Mouse (Mus musculus): ENCODE data around the gene Trak1. TPM values are rescaled to one million over a fixed set of nuclear protein-coding genes. Genes with fewer than 3 reads are reported as not detected.
A peak's percentile ranks its signal among the peaks of the same experiment; 100 is the strongest.

Gene Trak1
- total RNA-seq, 1 experiment = 18.9 TPM

DNA sequence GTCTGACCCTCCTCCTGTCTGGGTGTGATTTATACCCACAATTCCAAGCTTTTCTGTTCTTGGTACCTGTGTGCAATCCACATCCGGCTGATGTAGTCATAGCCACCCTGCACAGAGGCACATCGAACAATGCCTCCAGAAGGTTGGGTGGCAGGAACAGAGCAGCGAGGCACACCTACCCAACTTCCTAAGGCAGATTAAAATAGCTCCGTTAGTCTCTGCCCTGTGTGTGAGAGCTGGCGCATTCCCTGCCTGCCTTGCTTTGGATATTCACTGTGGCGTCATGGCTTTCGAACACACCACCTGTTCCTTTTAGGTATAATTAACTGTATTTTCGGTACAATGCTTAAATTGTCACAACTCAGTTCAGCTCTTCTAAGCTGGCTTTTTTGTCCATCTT lies 103.3 kb downstream of the Trak1 start:
- TF ChIP-seq ZC3H11A (IDR thresholded peaks at IDR 0.05; ENCODE audit: borderline replicate concordance, low read depth, low read length) (no peak), HCFC1 (IDR thresholded peaks at IDR 0.05; ENCODE audit: borderline replicate concordance, insufficient read depth, low read length) (no peak)
- no peak for DNase-seq (ENCODE audit: low read depth, low spot score)
- no peak overlapping the region for H3K4me3 ChIP-seq (ENCODE audit: insufficient read depth in 1 of 2, low read depth in 1 of 2, low read length in 2 of 2, poor library complexity in 1 of 2, severe bottlenecking in 1 of 2)
- H3K9ac ChIP-seq (ENCODE audit: insufficient read depth, low read depth, low read length, poor library complexity, severe bottlenecking) = no peak overlapping the region
- H3K27ac ChIP-seq (ENCODE audit: insufficient read depth, low read depth, low read length, poor library complexity, severe bottlenecking) = no peak overlapping the region
- peaks cover 7% of the 10 kb centered on the region; the same call in 1 of the 2 replicates for H3K36me3 ChIP-seq (ENCODE audit: control insufficient read depth, insufficient read depth, low read length, poor library complexity, severe bottlenecking)
- H3K9me3 ChIP-seq (ENCODE audit: control insufficient read depth, insufficient read depth, low read depth, low read length) = no peaks in the 10 kb centered on the region
- peaks cover 0 to 5% of the 10 kb centered on the region in 2 experiments; a peak in 1 of 4 replicates for H3K4me1 ChIP-seq (ENCODE audit: control insufficient read depth in 2 of 2, insufficient read depth in 2 of 2, low read length in 2 of 2, poor library complexity in 1 of 2)
- in situ Hi-C loops (cut with MboI; ENCODE audit: low sequenced_read_pairs in 2 of 2, unreplicated experiment in 2 of 2) = no loop called here

DNA sequence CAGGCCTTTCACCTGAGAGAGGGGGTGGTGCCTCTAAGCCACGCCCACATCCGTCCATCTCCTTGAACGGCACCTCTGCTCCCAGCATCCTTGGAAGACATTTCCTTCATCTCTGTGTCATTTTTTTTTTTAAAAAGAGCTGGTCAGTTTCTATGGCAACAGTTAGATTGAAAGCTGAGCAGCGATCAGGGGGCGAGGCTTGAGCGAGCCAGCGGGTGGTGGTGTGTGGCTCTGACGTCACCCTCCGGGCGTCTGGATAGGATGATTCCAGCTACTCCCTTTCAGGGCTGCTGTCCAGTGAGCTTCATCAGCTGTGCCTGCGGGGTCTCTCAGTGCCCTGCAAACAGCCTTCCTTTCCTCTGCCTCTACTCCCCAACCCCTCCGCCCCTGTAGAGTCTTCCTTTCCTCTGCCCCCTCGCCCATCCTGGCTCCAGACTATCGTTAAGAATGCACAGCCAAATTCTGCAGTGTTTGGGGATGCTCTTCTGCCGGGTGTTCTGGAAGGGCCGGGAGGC lies 105.9 kb downstream of the Trak1 start:
- Histone ChIP-seq H3K27ac (ENCODE audit: insufficient read depth, low read depth, low read length, poor library complexity, severe bottlenecking) (no peak overlapping the region), H3K4me3 (ENCODE audit: insufficient read depth in 1 of 2, low read depth in 1 of 2, low read length in 2 of 2, poor library complexity in 1 of 2, severe bottlenecking in 1 of 2) (no peak overlapping the region)
- in situ Hi-C loops (cut with MboI; ENCODE audit: low sequenced_read_pairs in 2 of 2, unreplicated experiment in 2 of 2) = no loop called here

DNA sequence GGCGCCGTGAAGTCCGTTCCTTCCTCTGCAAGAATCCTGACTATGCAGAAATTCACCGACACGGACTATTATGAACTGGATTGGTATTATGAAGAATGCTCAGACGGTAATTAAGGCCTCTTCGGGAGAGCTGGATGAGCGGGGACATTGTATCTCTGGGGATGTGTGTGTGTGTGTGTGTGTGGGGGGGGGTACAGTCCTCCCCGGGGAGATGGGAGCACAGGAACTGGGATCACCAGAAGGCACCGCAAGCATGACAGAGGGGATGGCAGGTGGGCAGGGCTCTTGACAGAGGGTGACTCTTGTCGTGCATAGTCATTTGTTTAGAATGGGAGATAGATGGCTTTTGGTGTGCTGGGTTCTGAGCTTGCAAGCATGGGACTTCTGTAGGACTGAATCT lies 106.4 kb downstream of the Trak1 start:
- no peak for DNase-seq (ENCODE audit: low read depth, low spot score)
- Histone ChIP-seq H3K36me3 (ENCODE audit: control insufficient read depth, insufficient read depth, low read length, poor library complexity, severe bottlenecking) (peaks cover 2% of the 10 kb centered on the region; the same call in 1 of the 2 replicates), H3K4me3 (ENCODE audit: insufficient read depth in 1 of 2, low read depth in 1 of 2, low read length in 2 of 2, poor library complexity in 1 of 2, severe bottlenecking in 1 of 2) (no peak overlapping the region), H3K9ac (ENCODE audit: insufficient read depth, low read depth, low read length, poor library complexity, severe bottlenecking) (no peak overlapping the region), H3K27ac (ENCODE audit: insufficient read depth, low read depth, low read length, poor library complexity, severe bottlenecking) (no peak overlapping the region), H3K4me1 (ENCODE audit: control insufficient read depth in 2 of 2, insufficient read depth in 2 of 2, low read length in 2 of 2, poor library complexity in 1 of 2) (no peaks in the 10 kb centered on the region), H3K9me3 (ENCODE audit: control insufficient read depth, insufficient read depth, low read depth, low read length) (no peaks in the 10 kb centered on the region)
- TF ChIP-seq ZC3H11A (IDR thresholded peaks at IDR 0.05; ENCODE audit: borderline replicate concordance, low read depth, low read length) (no peak), MAFK (IDR thresholded peaks at IDR 0.05; ENCODE audit: insufficient read depth, low read depth, low read length) (no peak), CHD2 (IDR thresholded peaks at IDR 0.05; ENCODE audit: low read depth, low read length) (no peak)
- in situ Hi-C loops (cut with MboI; ENCODE audit: low sequenced_read_pairs in 2 of 2, unreplicated experiment in 2 of 2) = no loop called here

More for the DNA sequence above, 105.9 kb downstream of the Trak1 start:
- TF ChIP-seq MAFK (IDR thresholded peaks at IDR 0.05; ENCODE audit: insufficient read depth, low read depth, low read length) (no peak), ZNF384 (IDR thresholded peaks at IDR 0.05; ENCODE audit: low read depth, low read length) (peak; percentile 82)
- no peak for DNase-seq (ENCODE audit: low read depth, low spot score)
- peaks cover 2% of the 10 kb centered on the region; the same call in 1 of the 2 replicates for H3K36me3 ChIP-seq (ENCODE audit: control insufficient read depth, insufficient read depth, low read length, poor library complexity, severe bottlenecking)
- H3K9ac ChIP-seq (ENCODE audit: insufficient read depth, low read depth, low read length, poor library complexity, severe bottlenecking) = no peak overlapping the region
- 0 out of 4 replicates have a peak, but pooled peaks cover 0 to under 1% of the 10 kb centered on the region in 2 experiments for H3K4me1 ChIP-seq (ENCODE audit: control insufficient read depth in 2 of 2, insufficient read depth in 2 of 2, low read length in 2 of 2, poor library complexity in 1 of 2)
- H3K9me3 ChIP-seq (ENCODE audit: control insufficient read depth, insufficient read depth, low read depth, low read length) = no peaks in the 10 kb centered on the region

DNA sequence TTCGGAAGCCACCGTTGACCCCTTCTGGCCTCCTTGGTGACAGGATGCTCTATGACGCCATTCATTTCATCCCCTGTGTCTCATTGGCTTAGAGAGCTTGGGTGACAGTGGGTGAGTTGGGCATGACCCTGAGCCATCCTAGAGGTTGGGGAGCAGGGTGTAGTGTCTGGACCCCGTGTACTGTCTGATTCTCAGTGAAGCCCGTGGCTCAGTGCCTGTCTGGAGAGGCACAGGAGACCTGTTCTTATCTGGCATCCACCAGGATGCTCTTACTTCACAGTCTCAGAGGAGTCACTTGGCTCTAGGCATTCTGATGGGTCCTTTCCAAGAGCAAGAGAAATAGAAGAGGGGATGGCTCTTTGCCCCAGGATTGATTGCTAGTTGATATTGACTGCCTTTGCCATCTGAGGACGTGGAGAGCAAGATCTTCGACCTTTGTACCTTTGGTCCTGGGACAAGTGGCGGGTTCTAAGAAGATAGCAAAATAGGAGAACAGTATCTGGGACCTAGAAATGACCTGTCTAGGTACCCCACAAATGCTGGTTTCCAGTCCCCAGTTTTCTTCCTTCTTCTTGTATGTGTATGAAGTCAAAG lies 107.9 kb downstream of the Trak1 start:
- no peak for TF ChIP-seq MAFK (IDR thresholded peaks at IDR 0.05; ENCODE audit: insufficient read depth, low read depth, low read length)
- TF ChIP-seq CHD2 (IDR thresholded peaks at IDR 0.05; ENCODE audit: low read depth, low read length) = no peak
- TF ChIP-seq HCFC1 (IDR thresholded peaks at IDR 0.05; ENCODE audit: borderline replicate concordance, insufficient read depth, low read length) = no peak
- no peak for TF ChIP-seq ZNF384 (IDR thresholded peaks at IDR 0.05; ENCODE audit: low read depth, low read length)
- TF ChIP-seq ZC3H11A (IDR thresholded peaks at IDR 0.05; ENCODE audit: borderline replicate concordance, low read depth, low read length) = no peak
- in situ Hi-C loops (cut with MboI; ENCODE audit: low sequenced_read_pairs in 2 of 2, unreplicated experiment in 2 of 2) = no loop called here
- Histone ChIP-seq H3K9me3 (ENCODE audit: control insufficient read depth, insufficient read depth, low read depth, low read length) (no peaks in the 10 kb centered on the region), H3K9ac (ENCODE audit: insufficient read depth, low read depth, low read length, poor library complexity, severe bottlenecking) (no peak overlapping the region), H3K4me3 (ENCODE audit: insufficient read depth in 1 of 2, low read depth in 1 of 2, low read length in 2 of 2, poor library complexity in 1 of 2, severe bottlenecking in 1 of 2) (no peak overlapping the region), H3K27ac (ENCODE audit: insufficient read depth, low read depth, low read length, poor library complexity, severe bottlenecking) (no peak overlapping the region), H3K4me1 (ENCODE audit: control insufficient read depth in 2 of 2, insufficient read depth in 2 of 2, low read length in 2 of 2, poor library complexity in 1 of 2) (no peaks in the 10 kb centered on the region), H3K36me3 (ENCODE audit: control insufficient read depth, insufficient read depth, low read length, poor library complexity, severe bottlenecking) (peaks cover 2% of the 10 kb centered on the region; the same call in 1 of the 2 replicates)
- DNase-seq (ENCODE audit: low read depth, low spot score) = no peak

DNA sequence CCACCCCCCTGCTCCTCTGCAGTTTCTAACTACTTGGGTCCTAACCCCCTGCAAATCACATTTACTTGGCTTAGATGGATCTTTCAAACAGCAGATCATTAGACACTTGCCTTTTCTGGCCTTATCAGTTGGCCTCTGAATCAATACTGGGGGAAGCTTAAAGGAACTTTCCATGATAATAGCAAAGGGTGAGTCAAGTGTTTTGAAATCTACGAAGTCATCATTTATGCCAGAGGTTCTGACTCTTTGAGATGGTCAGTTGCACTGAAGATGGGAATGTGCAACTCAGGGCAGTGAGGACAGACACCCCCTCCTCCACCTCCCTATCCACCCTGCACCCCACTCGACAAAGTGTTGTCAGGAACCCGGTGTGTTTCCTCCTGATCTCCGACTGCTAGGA lies 108.5 kb downstream of the Trak1 start:
- Histone ChIP-seq H3K36me3 (ENCODE audit: control insufficient read depth, insufficient read depth, low read length, poor library complexity, severe bottlenecking) (peaks cover 2% of the 10 kb centered on the region; the same call in 1 of the 2 replicates), H3K9ac (ENCODE audit: insufficient read depth, low read depth, low read length, poor library complexity, severe bottlenecking) (no peak overlapping the region), H3K9me3 (ENCODE audit: control insufficient read depth, insufficient read depth, low read depth, low read length) (no peaks in the 10 kb centered on the region), H3K4me1 (ENCODE audit: control insufficient read depth in 2 of 2, insufficient read depth in 2 of 2, low read length in 2 of 2, poor library complexity in 1 of 2) (no peaks in the 10 kb centered on the region), H3K4me3 (ENCODE audit: insufficient read depth in 1 of 2, low read depth in 1 of 2, low read length in 2 of 2, poor library complexity in 1 of 2, severe bottlenecking in 1 of 2) (no peak overlapping the region), H3K27ac (ENCODE audit: insufficient read depth, low read depth, low read length, poor library complexity, severe bottlenecking) (no peak overlapping the region)
- no peak for DNase-seq (ENCODE audit: low read depth, low spot score)
- no peak for TF ChIP-seq HCFC1 (IDR thresholded peaks at IDR 0.05; ENCODE audit: borderline replicate concordance, insufficient read depth, low read length)
- TF ChIP-seq CHD2 (IDR thresholded peaks at IDR 0.05; ENCODE audit: low read depth, low read length) = no peak
- TF ChIP-seq MAFK (IDR thresholded peaks at IDR 0.05; ENCODE audit: insufficient read depth, low read depth, low read length) = no peak
- no peak for TF ChIP-seq ZC3H11A (IDR thresholded peaks at IDR 0.05; ENCODE audit: borderline replicate concordance, low read depth, low read length)
- TF ChIP-seq ZNF384 (IDR thresholded peaks at IDR 0.05; ENCODE audit: low read depth, low read length) = no peak
- in situ Hi-C loops (cut with MboI; ENCODE audit: low sequenced_read_pairs in 2 of 2, unreplicated experiment in 2 of 2) = no loop called here

Measured in ES-E14 (cell line).